Mouse (Mus musculus) MEL (cell line): ENCODE measurements around the gene Kcnh1. TPM values are rescaled to one million over a fixed set of nuclear protein-coding genes. Genes with fewer than 3 reads are reported as not detected.

Experiments
- DNase-seq: peaks from one replicate; pipeline ENCODE4 v3.0.0; 2011; ENCODE audit warnings: low read depth, low spot score
- H3K27ac ChIP-seq: 2 replicates; pipeline ENCODE4 v1.5.1; 2012; ENCODE audit warnings: low read depth, mild to moderate bottlenecking, control low read depth, low read length, moderate library complexity; ENCODE audit not compliant: control insufficient read depth
- H3K27me3 ChIP-seq, 2 experiments: fragments of 150-350 bp in 1 of 2; sonication (generic) in 1 of 2; 2 replicates each; pipeline ENCODE4 v1.6.1; 2012; ENCODE audit warnings: low read length in 2 of 2, mild to moderate bottlenecking in 2 of 2, improper control_type of control experiment in 1 of 2, moderate library complexity in 1 of 2; ENCODE audit not compliant: insufficient read depth in 2 of 2, control insufficient read depth in 1 of 2
- H3K36me3 ChIP-seq, 2 experiments: 2 replicates each; pipeline ENCODE4 v1.6.1; 2012 to 2014; ENCODE audit warnings: low read length in 2 of 2, improper control_type of control experiment in 1 of 2, inconsistent platforms in 1 of 2, mild to moderate bottlenecking in 1 of 2; ENCODE audit not compliant: insufficient read depth in 2 of 2, control insufficient read depth in 1 of 2
- H3K4me1 ChIP-seq, 2 experiments: fragments of 150-350 bp in 1 of 2; sonication (generic) in 1 of 2; 2 replicates each; pipeline ENCODE4 v1.6.1; 2012; ENCODE audit warnings: low read length in 2 of 2, improper control_type of control experiment in 1 of 2, mild to moderate bottlenecking in 1 of 2; ENCODE audit not compliant: insufficient read depth in 2 of 2, control insufficient read depth in 1 of 2
- H3K4me3 ChIP-seq, 2 experiments: fragments of 150-350 bp in 1 of 2; sonication (generic) in 1 of 2; 2 replicates each; pipeline ENCODE4 v1.5.1; 2012; ENCODE audit warnings: low read depth in 2 of 2, low read length in 2 of 2, mild to moderate bottlenecking in 2 of 2, moderate library complexity in 2 of 2, control low read depth in 1 of 2, improper control_type of control experiment in 1 of 2; ENCODE audit not compliant: control insufficient read depth in 1 of 2, insufficient read depth in 1 of 2
- H3K79me2 ChIP-seq: 2 replicates; pipeline ENCODE4 v1.6.1; 2012; ENCODE audit warnings: mild to moderate bottlenecking, low read length, moderate library complexity; ENCODE audit not compliant: control insufficient read depth, poor library complexity, insufficient read depth
- H3K9ac ChIP-seq: 2 replicates; pipeline ENCODE4 v1.6.1; 2012; ENCODE audit warnings: low read depth, mild to moderate bottlenecking, control low read depth, low read length, moderate library complexity; ENCODE audit not compliant: control insufficient read depth, poor library complexity, severe bottlenecking
- H3K9me3 ChIP-seq: fragments of 150-350 bp; sonication (generic); replicated peaks from 2 replicates; pipeline ENCODE4 v1.6.1; 2012; ENCODE audit warnings: mild to moderate bottlenecking, low read length, improper control_type of control experiment, moderate library complexity; ENCODE audit not compliant: insufficient read depth
- BHLHE40 ChIP-seq: IDR thresholded peaks from 2 replicates; pipeline ENCODE4 v1.6.1; 2012; ENCODE audit warnings: low read depth, mild to moderate bottlenecking, inconsistent platforms, low read length, improper control_type of control experiment, borderline replicate concordance
- CHD1 ChIP-seq: IDR thresholded peaks from 2 replicates; pipeline ENCODE4 v1.6.1; 2012; ENCODE audit warnings: low read depth, mild to moderate bottlenecking, inconsistent platforms, low read length, improper control_type of control experiment
- E2F4 ChIP-seq: IDR thresholded peaks from 2 replicates; pipeline ENCODE4 v1.6.1; 2011; ENCODE audit warnings: low read depth, low read length, improper control_type of control experiment, borderline replicate concordance
- ELF1 ChIP-seq: IDR thresholded peaks from 2 replicates; pipeline ENCODE4 v1.6.1; 2014; ENCODE audit warnings: low read depth, mild to moderate bottlenecking, inconsistent platforms, low read length, improper control_type of control experiment, moderate library complexity
- HCFC1 ChIP-seq: IDR thresholded peaks from 2 replicates; pipeline ENCODE4 v1.6.1; 2012; ENCODE audit warnings: low read depth, mild to moderate bottlenecking, inconsistent platforms, low read length, improper control_type of control experiment, moderate library complexity
- KAT2A ChIP-seq: conservative IDR thresholded peaks from 2 replicates; pipeline ENCODE4 v1.6.1; 2012; ENCODE audit warnings: low read depth, low read length, improper control_type of control experiment, inconsistent platforms
- MAFK ChIP-seq: IDR thresholded peaks from 2 replicates; pipeline ENCODE4 v1.6.1; 2011; ENCODE audit warnings: low read depth, mild to moderate bottlenecking, low read length, improper control_type of control experiment, borderline replicate concordance
- MAX ChIP-seq: IDR thresholded peaks from 2 replicates; pipeline ENCODE4 v1.6.1; 2011; ENCODE audit warnings: low read length, improper control_type of control experiment
- MAZ ChIP-seq: IDR thresholded peaks from 2 replicates; pipeline ENCODE4 v1.6.1; 2012; ENCODE audit warnings: low read depth, mild to moderate bottlenecking, inconsistent platforms, low read length, improper control_type of control experiment
- MEF2A ChIP-seq: IDR thresholded peaks from 2 replicates; pipeline ENCODE4 v1.6.1; 2014; ENCODE audit warnings: low read depth, mild to moderate bottlenecking, inconsistent platforms, low read length, improper control_type of control experiment; ENCODE audit not compliant: poor library complexity, insufficient replicate concordance, severe bottlenecking; ENCODE audit errors: extremely low read depth
- MXI1 ChIP-seq: IDR thresholded peaks from 2 replicates; pipeline ENCODE4 v1.6.1; 2011; ENCODE audit warnings: mild to moderate bottlenecking, low read depth, low read length, improper control_type of control experiment
- MYB ChIP-seq: IDR thresholded peaks from 2 replicates; pipeline ENCODE4 v1.6.1; 2011; ENCODE audit warnings: mild to moderate bottlenecking, low read depth, low read length, improper control_type of control experiment
- NELFE ChIP-seq: IDR thresholded peaks from 2 replicates; pipeline ENCODE4 v1.6.1; 2011; ENCODE audit warnings: low read depth, low read length, improper control_type of control experiment
- POLR2A ChIP-seq, 2 experiments: IDR thresholded peaks; 2 replicates each; pipeline ENCODE4 v1.6.1; 2011 to 2012; ENCODE audit warnings: low read length in 2 of 2, mild to moderate bottlenecking in 2 of 2, control low read depth in 1 of 2, improper control_type of control experiment in 1 of 2, low read depth in 1 of 2, moderate library complexity in 1 of 2; ENCODE audit not compliant: control insufficient read depth in 1 of 2, insufficient read depth in 1 of 2, poor library complexity in 1 of 2
- POLR2AphosphoS5 ChIP-seq: IDR thresholded peaks from 2 replicates; pipeline ENCODE4 v1.6.1; 2012; ENCODE audit warnings: low read depth, borderline replicate concordance, mild to moderate bottlenecking, inconsistent platforms, low read length, moderate library complexity, mixed read lengths
- RAD21 ChIP-seq: IDR thresholded peaks from 2 replicates; pipeline ENCODE4 v1.6.1; 2011; ENCODE audit warnings: mild to moderate bottlenecking, low read depth, low read length, improper control_type of control experiment
- RCOR1 ChIP-seq: IDR thresholded peaks from 2 replicates; pipeline ENCODE4 v1.6.1; 2012; ENCODE audit warnings: low read depth, mild to moderate bottlenecking, inconsistent platforms, low read length, improper control_type of control experiment
- SIN3A ChIP-seq: IDR thresholded peaks from 2 replicates; pipeline ENCODE4 v1.6.1; 2012; ENCODE audit warnings: low read length, improper control_type of control experiment, inconsistent platforms
- SMC3 ChIP-seq: IDR thresholded peaks from 2 replicates; pipeline ENCODE4 v1.6.1; 2011; ENCODE audit warnings: low read depth, low read length, improper control_type of control experiment
- TAL1 ChIP-seq: IDR thresholded peaks from 2 replicates; pipeline ENCODE4 v1.6.1; 2012; ENCODE audit warnings: mild to moderate bottlenecking, inconsistent platforms, low read length, moderate library complexity, mixed read lengths
- TCF12 ChIP-seq: IDR thresholded peaks from 2 replicates; pipeline ENCODE4 v1.6.1; 2014; ENCODE audit warnings: low read depth, mild to moderate bottlenecking, inconsistent platforms, low read length, improper control_type of control experiment, moderate library complexity
- UBTF ChIP-seq: IDR thresholded peaks from 2 replicates; pipeline ENCODE4 v1.6.1; 2012; ENCODE audit warnings: low read depth, mild to moderate bottlenecking, inconsistent platforms, low read length, improper control_type of control experiment, moderate library complexity, borderline replicate concordance; ENCODE audit not compliant: insufficient read depth
- ZC3H11A ChIP-seq: IDR thresholded peaks from 2 replicates; pipeline ENCODE4 v1.6.1; 2012; ENCODE audit warnings: low read depth, mild to moderate bottlenecking, inconsistent platforms, low read length, improper control_type of control experiment
- ZKSCAN1 ChIP-seq: IDR thresholded peaks from 2 replicates; pipeline ENCODE4 v1.6.1; 2012; ENCODE audit warnings: low read depth, mild to moderate bottlenecking, inconsistent platforms, low read length, improper control_type of control experiment, moderate library complexity
- ZMIZ1 ChIP-seq: IDR thresholded peaks from 2 replicates; pipeline ENCODE4 v1.6.1; 2012; ENCODE audit warnings: low read depth, mild to moderate bottlenecking, inconsistent platforms, low read length, improper control_type of control experiment, moderate library complexity
- ZNF384 ChIP-seq: IDR thresholded peaks from 2 replicates; pipeline ENCODE4 v1.6.1; 2012; ENCODE audit warnings: low read depth, mild to moderate bottlenecking, inconsistent platforms, low read length, improper control_type of control experiment
- polyA plus RNA-seq, 2 experiments: library from polyadenylated mRNA; stranded (reverse) in 1 of 2; unstranded in 1 of 2; fragments of >175 nt in 1 of 2; fragments of >200 nt in 1 of 2; gene quantifications; 2 replicates each; pipeline versions ENCODE4 v1.2.1 to v1.2.4; 2012; ENCODE audit warnings: low replicate concordance in 2 of 2, low read depth in 1 of 2; ENCODE audit not compliant: insufficient read length in 2 of 2, insufficient read depth in 1 of 2, missing spikeins in 1 of 2
- total RNA-seq: library from RNA; depleted of rRNA; stranded (reverse); fragments of 300-350 nt; gene quantifications from 2 replicates; pipeline ENCODE4 v1.2.3, GENCODE M21; 2012

The Kcnh1 gene
- total and polyA plus RNA-seq, 3 experiments, result not detected

GRCm38 (mm10) chr1:192489908-192490825 lies 299.6 kb downstream of the Kcnh1 start:
- no peaks in the 10 kb centered on the region for H3K36me3 ChIP-seq
- TF ChIP-seq HCFC1 (no peak), SIN3A (no peak), TCF12 (no peak), MXI1 (no peak), SMC3 (no peak), MEF2A (no peak), TAL1 (no peak), UBTF (no peak), ZC3H11A (no peak), KAT2A (no peak), MAFK (no peak), CHD1 (no peak), ZNF384 (no peak)
- TF ChIP-seq, all 39 proteins: peak for 0
- H3K9ac ChIP-seq, result no peak overlapping the region

GRCm38 (mm10) chr1:192497505-192497904 lies 306.9 kb downstream of the Kcnh1 start:
- Histone ChIP-seq H3K4me3 (no peak overlapping the region), H3K79me2 (no peaks in the 10 kb centered on the region), H3K27me3 (no peaks in the 10 kb centered on the region), H3K27ac (no peak overlapping the region), H3K4me1 (peaks cover 0 to 9% of the 10 kb centered on the region in 2 experiments; a peak in 3 of 4 replicates), H3K9me3 (no peaks in the 10 kb centered on the region), H3K9ac (no peak overlapping the region), H3K36me3 (no peaks in the 10 kb centered on the region)
- DNase-seq, result no peak
- TF ChIP-seq ZKSCAN1, result no peak
- TF ChIP-seq MEF2A, result no peak
- TF ChIP-seq POLR2AphosphoS5, result no peak
- no peak for TF ChIP-seq MYB
- TF ChIP-seq ZMIZ1, result no peak
- TF ChIP-seq MAZ, result no peak
- TF ChIP-seq SIN3A, result no peak
- no peak for TF ChIP-seq BHLHE40
- TF ChIP-seq MAX, result no peak
- no peak for TF ChIP-seq ELF1
- no peak for TF ChIP-seq RCOR1
- no peak for TF ChIP-seq UBTF
- no peak for TF ChIP-seq POLR2A (IDR thresholded peaks at IDR 0.05; ENCODE audit: control insufficient read depth in 1 of 2, insufficient read depth in 1 of 2, low read depth in 1 of 2, low read length in 2 of 2, poor library complexity in 1 of 2)
- TF ChIP-seq MAFK, result no peak
- TF ChIP-seq HCFC1, result no peak
- no peak for TF ChIP-seq RAD21
- no peak for TF ChIP-seq E2F4
- TF ChIP-seq NELFE, result no peak
- TF ChIP-seq ZNF384, result no peak

More at GRCm38 (mm10) chr1:192489908-192490825, 299.6 kb downstream of the Kcnh1 start:
- no peak overlapping the region for H3K27ac ChIP-seq
- H3K9me3 ChIP-seq, result no peaks in the 10 kb centered on the region
- H3K4me1 ChIP-seq, result no peaks in the 10 kb centered on the region
- no peaks in the 10 kb centered on the region for H3K27me3 ChIP-seq
- no peak for DNase-seq
- H3K4me3 ChIP-seq, result no peak overlapping the region
- no peaks in the 10 kb centered on the region for H3K79me2 ChIP-seq
